Mouse (Mus musculus): ENCODE measurements around the gene R3hdm2. TPM values are rescaled to one million over a fixed set of nuclear protein-coding genes. Genes with fewer than 3 reads are reported as not detected.

Gene R3hdm2
- total and polyA plus RNA-seq, 3 experiments = 8.2 to 60.6 TPM; not detected in 1

DNA sequence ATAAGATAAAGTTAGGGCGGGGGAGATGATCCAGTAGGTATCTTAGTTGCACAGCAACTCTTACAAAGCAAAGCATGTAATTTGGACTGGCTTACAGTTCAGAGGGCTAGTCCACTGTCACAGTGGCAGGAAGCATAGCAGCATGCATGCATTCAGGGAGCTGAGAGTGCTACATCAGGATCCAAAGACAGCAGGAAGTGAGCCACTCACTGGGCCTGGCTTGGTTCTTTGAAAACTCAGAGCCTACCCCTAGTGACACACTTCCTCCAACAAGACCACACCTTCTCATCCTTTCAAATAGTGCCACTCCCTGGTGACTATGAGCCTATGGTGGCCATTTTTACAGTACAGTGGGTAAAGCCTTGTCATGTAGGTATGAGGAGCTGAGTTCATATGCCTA lies 73.6 kb downstream of the R3hdm2 start:
- H3K27ac ChIP-seq (ENCODE audit: control insufficient read depth, low read depth, low read length) = no peak overlapping the region
- H3K79me2 ChIP-seq (ENCODE audit: control insufficient read depth, insufficient read depth, low read length, poor library complexity) = no peaks in the 10 kb centered on the region
- H3K9ac ChIP-seq (ENCODE audit: control insufficient read depth, low read depth, low read length, poor library complexity, severe bottlenecking) = no peak overlapping the region
- no peak overlapping the region for H3K4me3 ChIP-seq (ENCODE audit: control insufficient read depth in 1 of 2, insufficient read depth in 1 of 2, low read depth in 2 of 2, low read length in 2 of 2)
- H3K9me3 ChIP-seq (replicated peaks; ENCODE audit: insufficient read depth, low read length) = no peaks in the 10 kb centered on the region
- no peak for DNase-seq (ENCODE audit: low read depth, low spot score)
- H3K36me3 ChIP-seq (ENCODE audit: control insufficient read depth in 1 of 2, insufficient read depth in 2 of 2, low read length in 2 of 2) = peaks cover 0 to 11% of the 10 kb centered on the region in 2 experiments; a peak in 2 of 4 replicates
- no peaks in the 10 kb centered on the region for H3K4me1 ChIP-seq (ENCODE audit: control insufficient read depth in 1 of 2, insufficient read depth in 2 of 2, low read length in 2 of 2)
- no peak for TF ChIP-seq ELF1 (IDR thresholded peaks at IDR 0.05; ENCODE audit: low read depth, low read length)
- no peak for TF ChIP-seq JUND (IDR thresholded peaks at IDR 0.05; ENCODE audit: low read depth, low read length)
- TF ChIP-seq SMC3 (IDR thresholded peaks at IDR 0.05; ENCODE audit: low read depth, low read length) = no peak
- TF ChIP-seq USF2 (IDR thresholded peaks at IDR 0.05; ENCODE audit: borderline replicate concordance in 1 of 2, insufficient read depth in 1 of 2, low read depth in 1 of 2, low read length in 2 of 2) = no peak
- TF ChIP-seq RAD21 (IDR thresholded peaks at IDR 0.05; ENCODE audit: low read depth, low read length) = no peak
- no peak for TF ChIP-seq HCFC1 (IDR thresholded peaks at IDR 0.05; ENCODE audit: low read depth, low read length)
- no peaks in the 10 kb centered on the region for H3K27me3 ChIP-seq (ENCODE audit: control insufficient read depth in 1 of 2, insufficient read depth in 2 of 2, low read length in 2 of 2)

DNA sequence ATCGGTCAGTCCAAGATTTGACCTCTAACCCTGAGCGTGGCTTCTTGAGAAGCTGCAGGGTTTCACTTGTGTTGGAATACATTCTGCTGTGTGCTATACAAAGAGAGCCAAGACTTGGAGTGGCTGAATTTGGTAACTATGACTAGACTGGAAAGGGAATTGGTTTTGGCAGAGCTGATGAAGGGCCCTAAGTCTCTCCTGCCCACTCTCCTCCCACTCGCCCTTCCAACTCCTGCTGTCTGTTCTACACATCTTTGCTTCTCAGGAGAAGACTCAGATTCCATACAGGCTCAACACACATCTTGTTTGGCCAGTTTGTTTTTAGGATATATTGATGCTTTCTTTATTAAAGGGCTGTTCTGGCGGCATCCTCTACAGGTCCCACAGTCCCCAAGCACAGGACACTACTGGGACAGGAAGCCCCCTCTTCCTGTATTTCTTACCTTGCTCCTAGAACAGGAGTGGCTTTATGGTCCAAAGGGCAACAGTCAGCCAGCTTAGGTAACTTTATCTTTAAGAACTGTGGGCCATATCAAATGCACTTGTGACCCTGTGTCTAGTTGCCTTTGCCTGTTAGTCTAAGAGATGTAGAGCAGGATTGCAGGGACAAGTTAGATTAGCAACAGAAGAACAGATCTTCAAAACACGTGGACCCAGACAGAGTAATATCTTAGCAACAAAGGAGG lies 82.4 kb downstream of the R3hdm2 start:
- peaks cover 0 to 8% of the 10 kb centered on the region in 2 experiments; a peak in 2 of 4 replicates for H3K36me3 ChIP-seq (ENCODE audit: control insufficient read depth in 1 of 2, insufficient read depth in 2 of 2, low read length in 2 of 2)
- H3K79me2 ChIP-seq (ENCODE audit: control insufficient read depth, insufficient read depth, low read length, poor library complexity) = no peaks in the 10 kb centered on the region
- H3K4me3 ChIP-seq (ENCODE audit: control insufficient read depth in 1 of 2, insufficient read depth in 1 of 2, low read depth in 2 of 2, low read length in 2 of 2) = no peak overlapping the region
- TF ChIP-seq POLR2AphosphoS5 (IDR thresholded peaks at IDR 0.05; ENCODE audit: borderline replicate concordance, low read depth, low read length) (no peak), RCOR1 (IDR thresholded peaks at IDR 0.05; ENCODE audit: low read depth, low read length) (no peak), BHLHE40 (IDR thresholded peaks at IDR 0.05; ENCODE audit: borderline replicate concordance, low read depth, low read length) (no peak), ZC3H11A (IDR thresholded peaks at IDR 0.05; ENCODE audit: low read depth, low read length) (no peak), ETS1 (IDR thresholded peaks at IDR 0.05; ENCODE audit: low read depth, low read length) (no peak), KAT2A (conservative IDR thresholded peaks at IDR 0.05; ENCODE audit: low read depth, low read length) (no peak), ELF1 (IDR thresholded peaks at IDR 0.05; ENCODE audit: low read depth, low read length) (no peak), JUND (IDR thresholded peaks at IDR 0.05; ENCODE audit: low read depth, low read length) (no peak), MEF2A (IDR thresholded peaks at IDR 0.05; ENCODE audit: extremely low read depth, insufficient replicate concordance, low read depth, low read length, poor library complexity, severe bottlenecking) (no peak), POLR2AphosphoS2 (IDR thresholded peaks at IDR 0.05; ENCODE audit: low read length) (no peak), UBTF (IDR thresholded peaks at IDR 0.05; ENCODE audit: borderline replicate concordance, insufficient read depth, low read depth, low read length) (no peak), MAZ (IDR thresholded peaks at IDR 0.05; ENCODE audit: low read depth, low read length) (no peak), HCFC1 (IDR thresholded peaks at IDR 0.05; ENCODE audit: low read depth, low read length) (no peak), GATA1 (IDR thresholded peaks at IDR 0.05; ENCODE audit: low read depth, low read length) (no peak), USF2 (IDR thresholded peaks at IDR 0.05; ENCODE audit: borderline replicate concordance in 1 of 2, insufficient read depth in 1 of 2, low read depth in 1 of 2, low read length in 2 of 2) (no peak), RAD21 (IDR thresholded peaks at IDR 0.05; ENCODE audit: low read depth, low read length) (no peak)
- H3K9ac ChIP-seq (ENCODE audit: control insufficient read depth, low read depth, low read length, poor library complexity, severe bottlenecking) = no peak overlapping the region
- H3K4me1 ChIP-seq (ENCODE audit: control insufficient read depth in 1 of 2, insufficient read depth in 2 of 2, low read length in 2 of 2) = no peaks in the 10 kb centered on the region
- H3K27ac ChIP-seq (ENCODE audit: control insufficient read depth, low read depth, low read length) = no peak overlapping the region
- no peaks in the 10 kb centered on the region for H3K9me3 ChIP-seq (replicated peaks; ENCODE audit: insufficient read depth, low read length)
- DNase-seq (ENCODE audit: low read depth, low spot score) = no peak
- H3K27me3 ChIP-seq (ENCODE audit: control insufficient read depth in 1 of 2, insufficient read depth in 2 of 2, low read length in 2 of 2) = no peaks in the 10 kb centered on the region

Data from MEL (cell line).